Mouse (Mus musculus): ENCODE data around the gene Arvcf. TPM values are rescaled to one million over a fixed set of nuclear protein-coding genes. Genes with fewer than 3 reads are reported as not detected.

Gene Arvcf
- polyA plus RNA-seq, 1 experiment from 2014 or later, result 115 TPM

DNA sequence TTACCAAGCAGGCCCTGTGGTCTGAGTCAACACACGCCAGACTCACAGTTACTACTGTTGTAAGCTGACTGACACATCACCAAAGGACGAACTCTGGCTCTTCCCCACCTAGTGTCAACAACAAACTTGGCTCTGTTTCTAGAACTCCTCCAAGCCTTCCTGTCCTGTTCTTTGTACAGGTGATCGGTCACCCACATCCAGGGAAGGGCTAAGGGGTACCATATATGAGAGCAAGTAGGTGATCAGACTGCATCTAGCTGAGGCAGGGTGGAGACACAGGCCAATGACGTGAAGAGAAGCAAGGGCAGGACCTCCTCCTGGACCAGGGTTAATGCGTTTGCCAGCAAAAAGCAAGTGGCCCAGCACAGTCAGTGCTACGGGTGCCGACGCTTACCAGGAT is 6.4 kb upstream of the Arvcf start:
- 89% methylated on average over 8 of the region's 8 CpGs for WGBS

GRCm38 (mm10) chr16:18342076-18342475 is 5.9 kb upstream of the Arvcf start:
- Histone ChIP-seq H3K4me2 (no peak overlapping the region; the same call in 1 of the 2 replicates), H3K9me3 (no peaks in the 10 kb centered on the region), H3K27ac (no peak overlapping the region), H3K4me3 (replicated peaks) (no peak overlapping the region), H3K36me3 (replicated peaks) (peaks cover 4% of the 10 kb centered on the region; the same call in 1 of the 2 replicates), H3K4me1 (peaks cover 33% of the 10 kb centered on the region), H3K27me3 (0 out of 2 replicates have a peak, but pooled peaks cover 4% of the 10 kb centered on the region), H3K9ac (no peak overlapping the region)
- ATAC-seq (ENCODE audit: low FRiP score), result no peak
- 72% methylated on average over 2 of the region's 2 CpGs for WGBS

More for the DNA sequence above, 6.4 kb upstream of the Arvcf start:
- Histone ChIP-seq H3K4me3 (replicated peaks) (no peak overlapping the region), H3K9ac (no peak overlapping the region; the same call in 1 of the 2 replicates), H3K27me3 (0 out of 2 replicates have a peak, but pooled peaks cover 4% of the 10 kb centered on the region), H3K27ac (no peak overlapping the region), H3K9me3 (no peaks in the 10 kb centered on the region), H3K4me1 (peaks cover 33% of the 10 kb centered on the region), H3K36me3 (replicated peaks) (peaks cover 4% of the 10 kb centered on the region; the same call in 1 of the 2 replicates), H3K4me2 (no peak overlapping the region)
- no peak for ATAC-seq (ENCODE audit: low FRiP score)

GRCm38 (mm10) chr16:18342650-18343570 is 5.1 kb upstream of the Arvcf start:
- peak overlapping the region; percentile 78 for H3K4me2 ChIP-seq
- WGBS, result 45% methylated on average over 9 of the region's 9 CpGs
- ATAC-seq (ENCODE audit: low FRiP score), result 0 out of 2 replicates have a peak, but pooled peaks have one; percentile 0
- peaks cover 4% of the 10 kb centered on the region; the same call in 1 of the 2 replicates for H3K36me3 ChIP-seq (replicated peaks)
- peak overlapping the region; percentile 66 for H3K9ac ChIP-seq
- no peaks in the 10 kb centered on the region for H3K9me3 ChIP-seq
- H3K27me3 ChIP-seq, result 0 out of 2 replicates have a peak, but pooled peaks cover 4% of the 10 kb centered on the region
- H3K27ac ChIP-seq, result 0 out of 2 replicates have a peak overlapping the region, but pooled peaks have one; percentile 74
- peak overlapping the region; percentile 64 for H3K4me3 ChIP-seq (replicated peaks)
- H3K4me1 ChIP-seq, result peaks cover 39% of the 10 kb centered on the region

DNA sequence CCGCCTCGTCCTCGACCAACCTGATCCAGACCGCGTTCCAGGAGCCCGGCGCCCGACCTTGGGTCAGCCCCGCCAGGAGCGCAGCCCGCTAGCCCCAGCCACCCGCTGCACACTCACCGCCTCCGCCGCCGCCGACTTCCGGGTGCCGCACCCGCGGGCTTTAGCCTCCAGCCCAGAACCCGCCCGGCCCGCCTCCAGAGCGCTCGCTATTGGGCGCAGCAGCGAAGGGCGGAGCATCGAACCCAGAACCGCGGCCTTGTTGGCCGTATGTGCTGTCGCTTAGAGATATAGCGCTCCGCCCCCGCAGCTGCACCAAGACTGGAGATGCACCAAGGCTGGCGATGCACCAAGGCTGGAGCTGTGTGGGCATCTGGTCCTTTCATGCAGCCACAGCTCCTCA is 4.2 kb upstream of the Arvcf start:
- H3K27ac ChIP-seq, result peak overlapping the region; percentile 74
- peak overlapping the region; percentile 66 for H3K9ac ChIP-seq
- H3K9me3 ChIP-seq, result no peaks in the 10 kb centered on the region
- WGBS, result under 1% methylated on average over 38 of the region's 38 CpGs
- H3K4me2 ChIP-seq, result peak overlapping the region; percentile 78
- H3K27me3 ChIP-seq, result 0 out of 2 replicates have a peak, but pooled peaks cover 4% of the 10 kb centered on the region
- peak overlapping the region; percentile 64 for H3K4me3 ChIP-seq (replicated peaks)
- peaks cover 45% of the 10 kb centered on the region for H3K4me1 ChIP-seq
- peak; percentile 91 for ATAC-seq (ENCODE audit: low FRiP score)
- no peaks in the 10 kb centered on the region for H3K36me3 ChIP-seq (replicated peaks)

DNA sequence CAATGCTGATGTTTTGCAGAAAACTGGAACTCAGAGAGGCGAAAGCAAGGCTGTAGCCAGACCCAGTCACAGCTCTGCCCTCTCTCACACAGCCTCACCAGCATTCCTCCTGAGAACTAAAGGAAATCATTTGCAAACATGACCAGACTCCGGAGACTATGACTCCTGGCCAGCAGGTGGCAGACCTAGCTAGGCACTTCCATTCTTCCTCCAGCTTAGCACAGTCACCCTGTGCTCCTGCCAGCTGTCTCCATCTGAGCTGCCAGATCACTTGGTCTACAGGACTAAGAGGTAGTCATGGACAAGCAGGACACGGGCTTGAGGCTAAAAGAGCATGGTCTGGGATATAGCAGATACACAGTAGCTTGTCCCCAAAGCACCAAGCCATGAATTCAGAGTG is 2.7 kb upstream of the Arvcf start:
- H3K36me3 ChIP-seq (replicated peaks), result no peaks in the 10 kb centered on the region
- H3K9ac ChIP-seq, result no peak overlapping the region
- peak; percentile 35 for ATAC-seq (ENCODE audit: low FRiP score)
- H3K4me2 ChIP-seq, result no peak overlapping the region
- peaks cover 51% of the 10 kb centered on the region for H3K4me1 ChIP-seq
- peak overlapping the region; percentile 15; the same call in 1 of the 2 replicates for H3K27ac ChIP-seq
- WGBS, result 5% methylated on average over 3 of the region's 3 CpGs
- H3K27me3 ChIP-seq, result peaks cover 12% of the 10 kb centered on the region; the same call in 1 of the 2 replicates
- no peak overlapping the region for H3K4me3 ChIP-seq (replicated peaks)
- H3K9me3 ChIP-seq, result no peaks in the 10 kb centered on the region

DNA sequence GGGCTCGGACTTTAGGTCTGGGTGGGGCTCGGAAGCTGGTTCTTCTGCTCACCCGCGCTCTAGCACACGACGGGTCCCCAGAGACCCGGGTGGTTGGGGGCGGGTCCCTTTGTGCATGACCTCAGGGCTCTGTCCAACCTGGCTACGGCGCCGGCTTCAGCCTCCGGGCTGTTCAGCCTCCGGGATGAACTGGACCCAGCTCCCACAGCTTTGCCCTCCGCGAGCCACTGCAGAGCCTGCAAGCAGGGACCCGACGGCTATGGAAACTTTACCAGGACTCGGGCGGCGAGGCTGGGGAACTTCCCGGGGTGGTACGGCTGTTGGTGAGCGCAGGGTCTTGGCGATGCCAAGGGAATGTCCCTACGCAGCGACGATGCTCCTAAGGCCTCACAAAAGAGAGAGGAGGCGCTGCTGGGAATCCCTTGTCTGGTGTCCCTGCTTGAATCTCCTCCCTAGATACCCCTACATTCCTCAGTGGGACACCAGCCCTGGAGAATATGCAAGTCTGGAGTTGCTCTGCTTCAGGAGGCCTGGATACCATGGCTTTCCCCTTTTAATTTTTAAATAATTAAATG is 706 bp downstream of the Arvcf start:
- H3K4me2 ChIP-seq, result peak overlapping the region; percentile 88
- no peaks in the 10 kb centered on the region for H3K9me3 ChIP-seq
- ATAC-seq (ENCODE audit: low FRiP score), result peak; percentile 7
- H3K9ac ChIP-seq, result peak overlapping the region; percentile 79
- peak overlapping the region; percentile 91 for H3K4me3 ChIP-seq (replicated peaks)
- under 1% methylated on average over 28 of the region's 28 CpGs for WGBS
- H3K4me1 ChIP-seq, result peaks cover 45% of the 10 kb centered on the region
- H3K36me3 ChIP-seq (replicated peaks), result 0 out of 2 replicates have a peak, but pooled peaks cover 5% of the 10 kb centered on the region
- peaks cover 16% of the 10 kb centered on the region; the same call in 1 of the 2 replicates for H3K27me3 ChIP-seq
- H3K27ac ChIP-seq, result no peak overlapping the region

DNA sequence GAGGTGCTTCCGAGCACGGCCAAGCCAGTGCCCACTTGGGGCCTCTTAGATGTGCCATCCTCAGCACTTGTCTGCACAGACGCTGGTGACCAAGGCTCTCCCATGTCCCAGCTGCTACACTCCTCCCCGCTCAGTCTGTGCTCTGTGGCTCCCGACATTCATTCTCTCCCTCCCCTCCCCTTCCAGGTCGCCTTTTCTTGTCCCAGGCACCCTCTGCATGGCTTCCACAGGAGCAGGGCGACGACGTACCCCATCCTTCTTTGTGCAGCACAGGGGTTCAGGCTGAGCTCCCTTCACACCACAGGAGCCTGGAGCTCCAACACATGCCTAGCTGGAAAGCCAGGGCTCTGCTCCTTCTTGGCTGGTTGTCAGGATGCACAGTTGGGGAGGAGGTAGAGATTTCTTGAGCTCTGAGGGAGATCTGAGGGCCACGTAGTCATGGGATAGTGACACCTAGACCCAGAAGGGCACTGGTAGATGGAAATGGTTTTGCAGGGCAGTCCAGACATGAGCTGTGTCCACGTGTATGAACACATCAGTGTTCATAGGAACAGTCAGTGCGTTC is 1.9 kb downstream of the Arvcf start:
- Histone ChIP-seq H3K4me2 (peak overlapping the region; percentile 88), H3K36me3 (replicated peaks) (peaks cover 10% of the 10 kb centered on the region), H3K4me3 (replicated peaks) (no peak overlapping the region), H3K9ac (no peak overlapping the region), H3K27ac (no peak overlapping the region), H3K4me1 (peaks cover 39% of the 10 kb centered on the region), H3K9me3 (no peaks in the 10 kb centered on the region), H3K27me3 (peaks cover 16% of the 10 kb centered on the region; the same call in 1 of the 2 replicates)
- 75% methylated on average over 12 of the region's 12 CpGs for WGBS
- ATAC-seq (ENCODE audit: low FRiP score), result no peak

DNA sequence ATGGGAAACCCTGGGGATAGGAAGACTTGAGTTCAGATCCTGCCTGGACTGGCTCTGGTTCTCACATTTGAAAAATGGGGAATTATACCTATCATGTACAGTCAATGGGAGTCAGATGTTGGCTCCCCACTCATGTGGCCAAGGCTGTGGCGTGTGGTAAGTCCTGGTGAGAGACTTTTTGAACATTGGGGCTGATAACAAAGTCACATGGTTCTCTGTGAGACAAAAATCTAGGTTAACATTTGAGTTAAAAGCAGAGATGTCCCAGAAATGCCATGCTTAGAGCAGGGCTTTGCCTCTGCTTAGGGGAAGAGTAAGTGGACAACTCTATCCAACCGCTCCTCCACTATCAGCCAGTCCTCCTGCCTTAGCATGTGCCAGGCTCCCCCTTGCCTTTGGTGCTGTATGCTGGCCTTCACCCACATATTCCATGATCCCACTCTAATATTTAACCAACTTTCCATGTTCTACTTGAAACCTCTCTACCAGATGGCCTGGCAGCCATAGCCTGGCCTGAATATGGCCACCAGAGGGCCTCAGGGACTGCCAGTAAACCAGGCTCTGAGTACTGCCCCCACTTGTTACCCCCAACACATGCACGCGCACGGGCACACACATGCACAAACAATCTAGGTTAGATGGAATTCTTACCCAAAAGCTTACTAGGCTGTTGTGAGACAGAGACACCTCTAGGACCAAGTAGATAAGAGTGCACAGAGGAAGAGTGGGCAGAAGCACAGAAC is 3.5 kb downstream of the Arvcf start:
- no peak for ATAC-seq (ENCODE audit: low FRiP score)
- Histone ChIP-seq H3K27me3 (peaks cover 12% of the 10 kb centered on the region; the same call in 1 of the 2 replicates), H3K4me3 (replicated peaks) (no peak overlapping the region), H3K27ac (no peak overlapping the region), H3K36me3 (replicated peaks) (peaks cover 10% of the 10 kb centered on the region), H3K9ac (no peak overlapping the region), H3K9me3 (no peaks in the 10 kb centered on the region), H3K4me2 (no peak overlapping the region), H3K4me1 (peaks cover 34% of the 10 kb centered on the region)
- 59% methylated on average over 5 of the region's 5 CpGs for WGBS

DNA sequence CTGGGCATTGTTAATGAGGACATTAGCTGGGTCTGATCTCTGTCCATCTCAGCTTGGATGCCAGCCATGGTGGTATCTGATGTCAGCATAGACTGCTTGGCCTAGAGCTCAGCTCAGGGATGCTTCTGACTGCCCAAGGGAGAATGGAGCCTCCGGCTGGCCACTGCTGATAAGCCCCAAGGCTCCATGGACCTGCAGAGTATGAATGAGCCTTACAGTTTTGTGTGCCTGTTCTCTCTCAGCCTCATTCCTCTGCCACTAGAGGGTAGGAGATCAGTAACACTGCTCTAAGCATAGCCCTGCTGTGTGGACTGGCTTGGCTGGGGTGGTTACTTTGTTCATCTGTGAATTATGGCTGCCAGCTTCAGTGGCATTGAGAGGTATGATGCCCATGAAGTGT is 5.1 kb downstream of the Arvcf start:
- H3K4me1 ChIP-seq, result peaks cover 27% of the 10 kb centered on the region
- no peak overlapping the region for H3K27ac ChIP-seq
- H3K4me3 ChIP-seq (replicated peaks), result no peak overlapping the region
- H3K9me3 ChIP-seq, result no peaks in the 10 kb centered on the region
- WGBS, result 86% methylated on average over 1 of the region's 1 CpGs
- H3K27me3 ChIP-seq, result peaks cover 12% of the 10 kb centered on the region; the same call in 1 of the 2 replicates
- peaks cover 10% of the 10 kb centered on the region for H3K36me3 ChIP-seq (replicated peaks)
- no peak for ATAC-seq (ENCODE audit: low FRiP score)
- no peak overlapping the region for H3K4me2 ChIP-seq
- no peak overlapping the region for H3K9ac ChIP-seq

- Histone ChIP-seq H3K27me3 (no peaks in the 10 kb centered on the region), H3K9me3 (no peaks in the 10 kb centered on the region), H3K4me2 (no peak overlapping the region), H3K9ac (no peak overlapping the region), H3K4me1 (peaks cover 3% of the 10 kb centered on the region; the same call in 1 of the 2 replicates), H3K36me3 (replicated peaks) (peaks cover 10% of the 10 kb centered on the region), H3K4me3 (replicated peaks) (no peak overlapping the region), H3K27ac (no peak overlapping the region)
- 87% methylated on average over 1 of the region's 1 CpGs for WGBS
- no peak for ATAC-seq (ENCODE audit: low FRiP score)
Measured at GRCm38 (mm10) chr16:18356961-18357360, 9.0 kb downstream of the Arvcf start.

- no peak for ATAC-seq (ENCODE audit: low FRiP score)
- peaks cover 11% of the 10 kb centered on the region for H3K36me3 ChIP-seq (replicated peaks)
- H3K4me1 ChIP-seq, result peaks cover 3% of the 10 kb centered on the region; the same call in 1 of the 2 replicates
- H3K9ac ChIP-seq, result no peak overlapping the region
- H3K4me2 ChIP-seq, result no peak overlapping the region
- no peaks in the 10 kb centered on the region for H3K9me3 ChIP-seq
- no peaks in the 10 kb centered on the region for H3K27me3 ChIP-seq
- no peak overlapping the region for H3K4me3 ChIP-seq (replicated peaks)
- 89% methylated on average over 6 of the region's 6 CpGs for WGBS
- H3K27ac ChIP-seq, result no peak overlapping the region
Measured at GRCm38 (mm10) chr16:18357977-18358376, 10.0 kb downstream of the Arvcf start.
